Mouse (Mus musculus) testis, adult 2 months (tissue): ENCODE data around the gene Cd33.

ENCODE experiments used
- CTCF ChIP-seq: fragments of 200-500 bp; IDR thresholded peaks from 2 replicates; pipeline ENCODE4 v1.5.1; 2012; ENCODE audit warnings: low read depth, mild to moderate bottlenecking, inconsistent platforms, low read length, moderate library complexity; ENCODE audit not compliant: control insufficient read depth, insufficient read depth, insufficient replicate concordance
- POLR2A ChIP-seq: fragments of 200-500 bp; IDR thresholded peaks from 2 replicates; pipeline ENCODE4 v1.6.1; 2012; ENCODE audit warnings: low read depth, mild to moderate bottlenecking, inconsistent platforms, low read length, moderate library complexity; ENCODE audit not compliant: control insufficient read depth

DNA sequence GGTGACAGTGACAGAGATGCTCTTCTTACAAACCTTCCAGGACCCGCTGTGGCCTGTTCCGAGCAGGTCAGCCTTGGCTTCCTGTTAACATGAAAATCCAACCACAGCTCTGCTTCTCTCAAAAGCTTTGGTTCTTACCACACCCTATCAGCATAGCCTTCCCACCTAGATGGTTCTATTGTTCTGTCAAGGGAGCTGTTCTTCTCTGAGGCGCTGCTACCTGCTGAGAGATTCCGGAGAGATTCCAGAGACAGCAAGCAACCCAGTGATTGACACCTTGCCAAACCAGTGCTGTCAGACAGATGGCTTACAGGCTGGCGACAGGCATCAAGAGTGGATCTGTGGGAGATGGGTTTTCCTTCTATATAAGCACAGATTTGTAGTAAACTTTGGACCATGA, 3.4 kb upstream of the Cd33 start:
- TF ChIP-seq CTCF (no peak), POLR2A (no peak)
